Mouse (Mus musculus): ENCODE measurements around the gene Ndrg3.
A peak's percentile ranks its signal among the peaks of the same experiment; 100 is the strongest.

- peak; percentile 62 for TF ChIP-seq CTCF (IDR thresholded peaks at IDR 0.05; ENCODE audit: low read depth)
- no peak for TF ChIP-seq EP300 (IDR thresholded peaks at IDR 0.05; ENCODE audit: low read depth)
These were observed 86.7 kb downstream of the Ndrg3 start for GRCm38 (mm10) chr2:156904976-156905717.
